Mouse (Mus musculus): ENCODE measurements around the gene Gpr39.

GRCm38 (mm10) chr1:125662058-125662457, 14.7 kb upstream of the Gpr39 start:
- no peak for TF ChIP-seq CTCF (IDR thresholded peaks at IDR 0.05; ENCODE audit: borderline replicate concordance, insufficient read depth, low read depth, low read length)
- no peak for TF ChIP-seq POLR2A (IDR thresholded peaks at IDR 0.05; ENCODE audit: borderline replicate concordance, insufficient read depth, low read length)
